Mouse (Mus musculus) regulatory T cell (primary cell): ENCODE measurements around the gene Spop.

Experiments used
- in situ Hi-C: fragments of 300-600 bp; cut with MboI, MseI; formaldehyde crosslinking; loops from one replicate; pipeline ENCODE4 v1.15.1; 2025; ENCODE audit warnings: high pct_unique_total_duplicates

Spop gene

DNA sequence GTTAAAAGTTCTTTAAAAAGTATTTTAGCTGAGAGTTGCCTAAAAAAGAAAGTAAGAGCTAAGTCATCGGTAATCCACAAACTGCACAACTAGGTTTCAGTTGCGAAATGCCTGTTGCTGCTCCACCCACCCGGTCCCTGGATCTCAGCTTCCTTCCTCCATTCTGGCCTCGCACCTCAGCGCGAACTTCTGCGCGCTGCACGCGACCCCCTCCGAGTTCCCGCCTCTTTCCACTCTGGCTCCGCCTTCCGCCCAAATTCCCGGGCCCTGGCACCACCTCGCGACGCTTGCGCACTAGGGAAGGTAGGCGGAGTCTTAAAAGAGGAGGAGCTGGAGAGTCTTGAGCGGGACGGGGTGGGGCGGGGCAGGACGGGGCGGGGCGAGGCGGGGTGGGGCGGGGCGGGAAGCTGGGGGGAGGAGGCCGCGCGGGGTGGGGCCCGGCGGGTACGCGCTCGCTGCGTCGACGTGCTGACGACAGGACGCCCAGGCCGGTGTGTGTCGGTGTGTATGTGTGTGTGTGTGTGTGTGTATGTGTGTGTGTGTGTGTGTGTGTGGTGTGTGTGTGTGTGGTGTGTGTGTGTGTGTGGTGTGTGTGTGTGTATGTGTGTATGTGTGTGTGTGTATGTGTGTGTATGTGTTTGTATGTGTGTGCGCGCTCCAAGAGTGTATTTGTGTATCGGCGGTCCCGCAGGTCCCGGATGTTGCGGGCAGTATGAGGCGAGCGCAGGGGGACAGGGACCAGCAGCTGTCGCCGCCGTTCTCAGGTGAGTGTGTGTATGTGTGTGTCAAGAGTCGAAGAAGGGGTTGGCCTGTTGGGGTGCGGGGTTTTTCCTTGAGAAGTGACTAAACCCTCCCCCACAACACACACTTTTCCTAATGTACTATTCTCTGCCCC, at the start of gene Spop:
Gene Spop (plus strand): TSS at position 440 of the 895 bp plus-strand sequence.
- in situ Hi-C loops, result no loop called here

GRCm38 (mm10) chr11:95364388-95364787, 49.5 kb upstream of the Spop start:
- in situ Hi-C loops, result no loop called here

DNA sequence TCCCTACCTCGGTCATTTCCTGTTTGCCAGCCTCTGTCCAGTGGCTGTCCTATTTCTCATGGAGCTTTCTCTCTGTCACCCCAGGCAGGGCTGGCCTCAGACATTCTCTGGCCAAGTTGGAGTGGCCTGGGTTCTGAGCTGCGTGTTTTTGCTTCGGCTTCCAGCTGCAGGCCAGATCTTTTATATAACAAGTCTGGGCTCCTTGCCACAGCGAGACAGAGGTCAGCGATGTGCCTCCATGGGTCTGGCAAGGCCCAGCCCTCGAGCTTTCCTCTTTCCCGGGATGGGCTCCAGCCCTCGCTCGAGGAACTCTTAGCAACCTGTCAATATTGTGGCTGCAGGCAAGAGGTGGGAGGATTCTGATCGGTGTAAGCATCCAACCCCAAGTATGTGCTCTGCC, 48.3 kb upstream of the Spop start:
- in situ Hi-C loops, result loop anchor here (5.0 kb wide), 1 partner anchor 43 kb away; no protein-coding TSS in a partner anchor

DNA sequence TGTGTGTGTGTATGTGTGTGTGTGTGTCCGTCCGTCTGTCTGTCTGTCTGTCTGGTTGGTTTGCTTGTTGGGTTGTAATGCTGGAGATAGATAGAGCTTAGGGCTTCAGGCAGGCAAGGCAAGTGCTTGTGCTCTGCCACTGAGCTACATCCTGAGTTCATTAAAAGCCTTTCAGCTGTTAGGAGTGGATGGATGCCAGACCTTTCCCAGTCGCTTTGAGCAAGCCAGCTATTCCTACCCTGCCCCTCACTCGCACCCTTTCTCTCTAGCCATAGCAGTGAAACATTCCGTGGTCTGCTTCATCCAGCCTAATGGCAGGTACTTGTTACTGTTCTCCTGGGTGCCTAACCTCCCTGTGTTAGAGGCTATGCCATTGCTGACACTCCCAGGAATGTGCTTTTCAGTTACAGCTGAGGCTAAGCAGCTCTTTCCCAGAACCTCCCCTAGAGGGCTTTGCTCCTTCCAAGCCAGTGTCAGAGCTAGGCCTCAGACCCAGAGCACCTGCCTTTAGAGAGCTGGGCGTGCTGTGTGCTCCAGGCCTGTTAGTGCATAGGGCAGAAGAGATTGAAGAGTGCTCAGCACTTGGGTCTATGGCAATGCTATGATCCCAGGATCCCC, 47.5 kb upstream of the Spop start:
- in situ Hi-C loops, result loop anchor here (5.0 kb wide), 1 partner anchor 44 kb away; no protein-coding TSS in a partner anchor

GRCm38 (mm10) chr11:95367011-95367735, 46.7 kb upstream of the Spop start:
- in situ Hi-C loops, result loop anchor here (5.0 kb wide), 1 partner anchor 45 kb away; no protein-coding TSS in a partner anchor

DNA sequence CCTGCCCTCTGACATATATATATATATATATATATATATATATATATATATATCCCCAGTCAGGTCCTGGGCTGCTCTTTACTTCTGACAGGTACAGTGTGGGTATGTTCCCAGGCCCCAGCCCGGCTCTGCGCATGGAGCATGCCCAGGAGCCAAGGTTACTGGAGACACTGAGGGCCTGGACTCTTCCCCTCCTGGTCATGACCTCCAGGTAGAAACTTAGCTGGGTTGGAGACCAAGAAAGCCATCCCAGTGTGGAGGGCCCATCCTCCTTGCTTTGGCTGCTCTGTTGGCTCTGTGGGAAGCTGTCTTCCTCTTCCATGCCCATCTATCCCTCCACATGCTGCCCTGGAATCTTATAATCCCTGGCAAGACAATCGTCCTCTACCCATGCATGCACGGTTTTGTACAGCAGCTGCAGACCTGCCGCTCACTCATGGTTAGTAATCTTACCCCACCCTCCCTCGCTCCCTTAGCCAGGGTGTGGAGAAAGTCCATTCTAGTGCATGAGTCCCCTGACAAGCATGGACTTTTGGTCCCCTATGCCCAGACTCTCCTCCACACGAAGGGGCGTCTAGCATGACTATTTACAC, 45.6 kb upstream of the Spop start:
- in situ Hi-C loops, result loop anchor here (5.0 kb wide), 1 partner anchor 46 kb away; no protein-coding TSS in a partner anchor

GRCm38 (mm10) chr11:95368871-95369270, 45.0 kb upstream of the Spop start:
- in situ Hi-C loops, result loop anchor here (5.0 kb wide), 1 partner anchor 47 kb away; no protein-coding TSS in a partner anchor

DNA sequence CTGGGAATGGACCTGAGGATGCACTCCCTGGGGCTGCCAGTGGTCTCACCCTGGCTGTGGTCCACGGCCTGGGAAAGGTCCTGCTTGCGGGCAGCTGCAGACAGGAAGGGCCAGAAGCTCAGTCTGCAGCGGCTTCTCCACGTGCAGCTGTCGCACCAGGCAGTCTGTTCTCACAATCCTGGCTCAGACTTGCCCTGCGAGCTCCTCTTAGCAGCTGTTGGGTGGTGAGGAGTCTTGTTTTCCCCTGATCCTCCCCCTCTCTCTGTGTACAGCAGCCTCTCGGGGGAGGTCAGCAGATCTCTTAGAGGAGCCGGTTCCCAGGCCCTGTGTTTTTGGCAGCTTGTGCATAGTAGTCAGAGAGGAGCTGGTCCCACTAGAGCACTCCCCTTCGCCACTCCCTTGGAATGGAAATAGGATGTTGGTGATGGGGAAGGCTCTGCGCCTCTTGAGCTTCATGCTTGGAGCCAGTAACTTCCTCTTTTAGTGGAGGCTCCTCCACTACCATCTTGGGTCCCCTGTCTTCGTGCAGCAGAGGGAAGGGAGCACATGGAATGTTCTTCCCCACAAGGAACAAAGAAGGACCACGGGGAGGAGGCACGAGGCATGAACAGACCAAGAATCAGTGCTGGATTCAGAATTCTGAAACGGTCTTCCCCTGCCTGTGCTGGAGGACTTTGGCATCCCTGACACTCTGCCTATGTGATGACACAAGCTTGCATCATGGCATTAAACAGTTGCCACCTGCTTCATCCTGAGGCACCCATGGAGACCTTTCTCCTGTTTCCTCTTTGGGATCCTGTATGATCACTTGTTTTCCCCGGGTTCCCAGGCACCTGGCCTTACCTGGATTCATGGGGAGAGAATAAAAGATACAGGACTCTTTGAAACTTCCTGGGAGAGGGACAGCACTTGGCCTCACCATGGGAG, 43.7 kb upstream of the Spop start:
- in situ Hi-C loops, result loop anchor here (5.0 kb wide), 1 partner anchor 48 kb away; no protein-coding TSS in a partner anchor

- in situ Hi-C loops, result no loop called here
Observed at GRCm38 (mm10) chr11:95371182-95371581, 42.7 kb upstream of the Spop start.

DNA sequence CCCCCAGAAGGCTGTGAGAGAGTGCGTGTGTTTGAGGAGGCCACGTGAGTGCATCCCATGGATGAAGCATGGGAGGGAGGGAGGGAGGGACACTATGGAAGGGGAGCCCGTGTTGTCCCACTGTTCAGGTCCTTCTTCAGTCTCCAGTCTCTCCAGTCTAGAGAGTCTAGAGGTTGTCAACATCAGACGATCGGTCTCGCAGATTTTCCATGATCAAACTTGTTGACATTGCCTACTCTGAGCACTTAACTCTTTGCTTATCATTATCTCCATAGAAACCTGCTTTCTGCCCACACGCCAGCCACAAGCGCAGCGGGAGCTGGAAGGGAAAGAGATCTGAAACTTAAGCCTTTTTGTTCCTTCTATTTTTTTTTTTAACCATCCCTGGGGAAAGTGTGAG, 35.0 kb upstream of the Spop start:
- in situ Hi-C loops, result no loop called here

GRCm38 (mm10) chr11:95379552-95379951, 34.3 kb upstream of the Spop start:
- in situ Hi-C loops, result no loop called here

DNA sequence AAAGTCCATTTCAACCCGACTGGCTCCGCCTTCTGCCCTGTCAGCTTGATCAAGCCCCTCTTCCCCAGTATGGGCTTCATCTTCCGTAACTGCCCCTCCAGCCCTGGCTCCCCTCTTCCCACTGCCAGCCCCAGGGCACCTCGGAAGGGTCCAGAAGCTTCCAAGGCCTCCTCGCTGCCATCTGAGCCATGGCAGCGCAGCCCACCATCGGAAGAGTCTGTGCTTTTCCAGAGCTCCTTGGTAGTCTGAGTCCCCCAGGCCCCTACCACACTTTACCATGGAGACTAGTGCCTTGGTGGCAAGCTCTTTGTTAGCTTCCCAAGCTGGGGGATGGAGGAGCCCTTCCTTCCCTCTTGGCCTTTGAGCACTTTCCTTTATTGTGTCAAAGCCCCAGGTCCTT, 33.2 kb upstream of the Spop start:
- in situ Hi-C loops, result no loop called here

DNA sequence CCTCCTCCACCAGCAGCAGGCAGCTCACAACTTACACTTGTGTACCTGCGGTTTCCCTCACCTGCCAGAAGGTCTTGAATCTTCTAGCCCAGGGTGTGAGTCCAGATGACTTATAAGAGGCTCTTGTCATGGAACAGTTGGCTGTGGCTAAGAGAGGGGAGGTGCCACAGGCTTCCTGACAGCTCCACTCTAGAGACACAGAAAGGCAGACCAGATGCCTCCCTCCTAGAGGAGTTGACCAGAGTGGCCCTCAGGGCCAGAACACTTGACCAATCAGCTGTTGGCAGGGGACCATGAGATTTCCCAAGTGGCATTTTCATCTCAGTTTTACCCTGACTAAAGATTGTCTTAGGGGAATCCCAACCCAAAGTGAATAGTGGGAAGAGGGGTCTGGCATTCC, 32.7 kb upstream of the Spop start:
- in situ Hi-C loops, result no loop called here

- in situ Hi-C loops, result no loop called here
Observed at GRCm38 (mm10) chr11:95383331-95383986, 30.4 kb upstream of the Spop start.

- in situ Hi-C loops, result no loop called here
Observed at GRCm38 (mm10) chr11:95384004-95384318, 29.9 kb upstream of the Spop start.

- in situ Hi-C loops, result no loop called here
Observed at GRCm38 (mm10) chr11:95384319-95384972, 29.4 kb upstream of the Spop start, which contains the start of gene Slc35b1. Gene Slc35b1, plus strand, starts transcription at chr11:95384692.

- in situ Hi-C loops, result loop anchor here (5.0 kb wide), 1 partner anchor 37 kb away; no protein-coding TSS in a partner anchor
Observed at GRCm38 (mm10) chr11:95384973-95385320, 28.9 kb upstream of the Spop start.

- in situ Hi-C loops, result loop anchor here (5.0 kb wide), 1 partner anchor 35 kb away; no protein-coding TSS in a partner anchor
Observed at GRCm38 (mm10) chr11:95387354-95387753, 26.5 kb upstream of the Spop start.

DNA sequence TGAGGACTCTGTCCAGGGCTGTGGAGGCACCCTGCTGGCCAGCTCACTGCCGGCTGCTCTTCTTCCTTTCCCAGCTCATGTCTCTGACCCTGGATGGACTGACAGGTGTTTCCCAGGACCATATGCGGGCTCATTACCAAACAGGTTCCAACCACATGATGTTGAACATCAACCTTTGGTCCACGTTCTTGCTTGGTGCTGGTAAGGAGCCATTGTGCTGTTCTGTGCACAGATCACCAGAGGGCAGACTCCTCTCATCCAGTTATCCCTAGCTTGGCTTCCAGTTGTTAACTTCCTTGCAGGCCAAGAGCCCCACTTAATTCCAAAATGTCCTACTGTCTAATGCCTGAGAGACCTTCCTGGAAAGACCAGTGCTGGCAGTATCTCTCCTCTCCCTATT, 24.9 kb upstream of the Spop start:
- in situ Hi-C loops, result loop anchor here (5.0 kb wide), 1 partner anchor 33 kb away; no protein-coding TSS in a partner anchor
